Mouse (Mus musculus) testis, adult 2 months (tissue): ENCODE results near the gene Cpne2.

Experiments used
- CTCF ChIP-seq: fragments of 200-500 bp; IDR thresholded peaks from 2 replicates; pipeline ENCODE4 v1.5.1; 2012; ENCODE audit warnings: low read depth, mild to moderate bottlenecking, inconsistent platforms, low read length, moderate library complexity; ENCODE audit not compliant: control insufficient read depth, insufficient read depth, insufficient replicate concordance
- POLR2A ChIP-seq: fragments of 200-500 bp; IDR thresholded peaks from 2 replicates; pipeline ENCODE4 v1.6.1; 2012; ENCODE audit warnings: low read depth, mild to moderate bottlenecking, inconsistent platforms, low read length, moderate library complexity; ENCODE audit not compliant: control insufficient read depth

DNA sequence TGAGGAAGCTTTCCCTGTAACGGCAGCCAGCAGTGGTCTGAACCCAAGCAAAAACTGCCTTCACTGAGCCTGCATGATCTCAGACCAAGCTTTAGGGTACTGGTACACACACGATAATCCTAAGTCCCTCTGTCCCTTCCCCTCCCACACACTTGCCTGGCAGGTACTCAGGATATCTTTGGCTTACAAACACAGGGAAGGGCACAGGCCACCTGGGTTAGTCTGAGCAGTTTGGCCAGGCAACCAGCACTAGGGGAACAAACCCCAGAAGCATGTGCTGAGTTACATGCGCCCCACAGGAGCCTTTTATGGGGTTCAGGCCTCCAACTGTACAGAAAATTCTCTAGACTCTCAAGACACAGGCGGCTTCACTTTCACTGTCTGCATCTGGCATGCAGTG lies 2.9 kb upstream of the Cpne2 start:
- TF ChIP-seq POLR2A (no peak), CTCF (no peak)
